Mouse (Mus musculus): ENCODE data around the gene Gmnc.

- TF ChIP-seq MAX (IDR thresholded peaks at IDR 0.05; ENCODE audit: low read depth) = no peak
- no peak for TF ChIP-seq POLR2AphosphoS2 (IDR thresholded peaks at IDR 0.05; ENCODE audit: insufficient read length, low read depth)
- no peak for TF ChIP-seq POLR2A (IDR thresholded peaks at IDR 0.05; ENCODE audit: insufficient read length, low read depth)
- TF ChIP-seq MYOD1 (IDR thresholded peaks at IDR 0.05; ENCODE audit: control insufficient read depth in 1 of 3, insufficient read length in 2 of 3, low read depth in 2 of 3) = no peak
- no peak for TF ChIP-seq MYOG (IDR thresholded peaks at IDR 0.05; ENCODE audit: control insufficient read depth in 1 of 3, insufficient read depth in 1 of 3, insufficient read length in 2 of 3, low read depth in 2 of 3)
- TF ChIP-seq TCF3 (IDR thresholded peaks at IDR 0.05; ENCODE audit: insufficient read length, low read depth) = no peak
- no peak for TF ChIP-seq REST (IDR thresholded peaks at IDR 0.05; ENCODE audit: insufficient read depth, insufficient read length)
- no peak for TF ChIP-seq CEBPB (IDR thresholded peaks at IDR 0.05; ENCODE audit: insufficient read depth, poor library complexity, severe bottlenecking)
- TF ChIP-seq TCF12 (IDR thresholded peaks at IDR 0.05; ENCODE audit: insufficient read depth, poor library complexity, severe bottlenecking) = no peak
Observed at GRCm38 (mm10) chr16:26876885-26877284, 114.6 kb downstream of the Gmnc start.

Measured in myocyte (in vitro differentiated cells).